8 mouse cellular contexts compared by ENCODE assay signal in genomic region chr8:57486491-57487440, GRCm38 (mm10). TPM values are rescaled to one million over a fixed set of nuclear protein-coding genes. Genes with fewer than 3 reads are reported as not detected.
DNase-seq lines count a peak whose midpoint lies in the region; ATAC-seq lines count a peak whose summit lies in the region.

No protein-coding gene starts in this region.

- H3K4me3 ChIP-seq in hindbrain, embryonic 14.5 days (replicated peaks; ENCODE audit: low read length): peak overlapping the region; percentile 92

- peak; percentile 75 for ATAC-seq in hindbrain, embryonic 14.5 days (ENCODE audit: low FRiP score)
- peak; percentile 49 for ATAC-seq in megakaryocyte, adult 5-6 weeks (ENCODE audit: poor library complexity, severe bottlenecking)

- DNase-seq in R1 (ENCODE audit: low read depth, low spot score): peak; percentile 74
- DNase-seq in cerebellum, adult 9-11 months: peak; percentile 38
- peak; percentile 32 to 56 for DNase-seq in frontal cortex, postnatal 10 days (ENCODE audit: low spot score in 2 of 2)
- DNase-seq in hindbrain, embryonic 14.5 days (ENCODE audit: low spot score): peak; percentile 69
- DNase-seq in left cerebral cortex, postnatal 10 days (ENCODE audit: extremely low spot score in 1 of 2, low spot score in 2 of 2): peak; percentile 25 to 65
- peak; percentile 39 to 54 for DNase-seq in right cerebral cortex, adult 2 months (ENCODE audit: low spot score in 2 of 2)
- DNase-seq in yolk sac, embryonic 10.5 days (ENCODE audit: low spot score): peak; percentile 50

- no peaks in the 10 kb centered on the region for H3K9me3 ChIP-seq in hindbrain, embryonic 14.5 days (ENCODE audit: control insufficient read depth, low read length)

- H3K27ac ChIP-seq in hindbrain, embryonic 14.5 days: peak overlapping the region; percentile 91

- peaks cover 10% of the 10 kb centered on the region for H3K4me1 ChIP-seq in hindbrain, embryonic 14.5 days (replicated peaks; ENCODE audit: control insufficient read depth, insufficient read depth, low read length)

- intact Hi-C loops in left cerebral cortex, postnatal 10 days (cut with DNase I): loop anchor here (5.0 kb wide), 2 partner anchors 46 to 54 kb away; no protein-coding TSS in a partner anchor

- WGBS in hindbrain, embryonic 14.5 days: under 1% methylated on average over 54 of the region's 54 CpGs

- peak overlapping the region; percentile 82 for H3K9ac ChIP-seq in hindbrain, embryonic 14.5 days

- peaks cover 15% of the 10 kb centered on the region for H3K36me3 ChIP-seq in hindbrain, embryonic 14.5 days (replicated peaks; ENCODE audit: control insufficient read depth, insufficient read depth)

- H3K4me2 ChIP-seq in hindbrain, embryonic 14.5 days (replicated peaks): peak overlapping the region; percentile 86

- no peaks in the 10 kb centered on the region for H3K27me3 ChIP-seq in hindbrain, embryonic 14.5 days (ENCODE audit: control insufficient read depth, insufficient read depth, low read length)

RNA-seq across cellular contexts. Expression of gene Sap30, which starts 0.9 kb away (rescaled TPM):
- 29.9 and 35.4 TPM in 2 replicates for polyA plus RNA-seq in hindbrain, embryonic 14.5 days (2014; fragmentation: Nextera tagmentation; extraction: Ambion mirVana)
- total RNA-seq in left cerebral cortex, postnatal 10 days (2021): 1 to 10 TPM; 5.7 to 7.2 TPM
- total RNA-seq in megakaryocyte, adult 5-6 weeks (2015): 85.2 and 101 TPM in 2 replicates
- total RNA-seq in megakaryocyte, adult 5-6 weeks (2017): 144 and 145 TPM in 2 replicates

RNA-seq across cellular contexts. Expression of gene Hmgb2, which starts 24.9 kb away (rescaled TPM):
- polyA plus RNA-seq in hindbrain, embryonic 14.5 days (2014; fragmentation: Nextera tagmentation; extraction: Ambion mirVana): 58.4 and 60.7 TPM in 2 replicates
- total RNA-seq in left cerebral cortex, postnatal 10 days (2021): 10 to 100 TPM; 13.1 to 15.5 TPM
- 624 and 684 TPM in 2 replicates for total RNA-seq in megakaryocyte, adult 5-6 weeks (2015)
- 745 and 753 TPM in 2 replicates for total RNA-seq in megakaryocyte, adult 5-6 weeks (2017)

RNA-seq across cellular contexts. Expression of gene Scrg1, which starts 31.0 kb away (rescaled TPM):
- polyA plus RNA-seq in hindbrain, embryonic 14.5 days (2014; fragmentation: Nextera tagmentation; extraction: Ambion mirVana): 8.9 and 10.2 TPM in 2 replicates
- total RNA-seq in left cerebral cortex, postnatal 10 days (2021): 10 to 100 TPM; 35.3 to 52.0 TPM
- total RNA-seq in megakaryocyte, adult 5-6 weeks (2015): 16.7 and 27.0 TPM in 2 replicates
- 2.2 and 10.8 TPM in 2 replicates for total RNA-seq in megakaryocyte, adult 5-6 weeks (2017)

Comparison
In these comparisons a context has a peak if more than half of its experiments do, and no peak if none do; other contexts are left out.
1. Peak in every context shown above with its lines: DNase-seq, ATAC-seq, H3K4me3 ChIP-seq and H3K27ac ChIP-seq.
2. RNA of gene Sap30, which starts 0.9 kb away (total RNA-seq): 85.2 to 145 TPM in megakaryocyte, adult 5-6 weeks; 5.7 to 7.2 TPM in left cerebral cortex, postnatal 10 days; every median in the first group is over 10 times any median in the second.
3. RNA of gene Hmgb2, which starts 24.9 kb away (total RNA-seq): 624 to 753 TPM in megakaryocyte, adult 5-6 weeks; 13.1 to 15.5 TPM in left cerebral cortex, postnatal 10 days; every median in the first group is over 10 times any median in the second.